Mouse (Mus musculus) hindbrain, embryonic 11.5 days (tissue): Measurements from ENCODE around the gene Fign. TPM values are rescaled to one million over a fixed set of nuclear protein-coding genes. Genes with fewer than 3 reads are reported as not detected.

Source experiments
- ATAC-seq: fragments of 200-750 bp; cut with Nextera tagmentation; 2 replicates; pipeline ENCODE4 v1.8.0; 2017; ENCODE audit warnings: mild to moderate bottlenecking, moderate TSS enrichment, moderate library complexity; ENCODE audit not compliant: low FRiP score
- DNase-seq: peaks from one replicate; pipeline ENCODE4 v3.0.0-alpha.2; 2015; ENCODE audit warnings: low spot score
- H3K27ac ChIP-seq: fragments of 300-500 bp; sonication (generic); 2 replicates; pipeline ENCODE4 v1.5.1; 2014; ENCODE audit warnings: mild to moderate bottlenecking, low read depth, low read length
- H3K27me3 ChIP-seq: fragments of 300-500 bp; sonication (generic); 2 replicates; pipeline ENCODE4 v1.6.1; 2014; ENCODE audit warnings: mild to moderate bottlenecking, low read length, moderate library complexity, mixed read lengths; ENCODE audit not compliant: control insufficient read depth, insufficient read depth
- H3K36me3 ChIP-seq: fragments of 300-500 bp; sonication (generic); 2 replicates; pipeline ENCODE4 v1.6.1; 2014; ENCODE audit warnings: mild to moderate bottlenecking, low read length, moderate library complexity, mixed read lengths; ENCODE audit not compliant: control insufficient read depth, insufficient read depth
- H3K4me1 ChIP-seq: fragments of 300-500 bp; sonication (generic); replicated peaks from 2 replicates; pipeline ENCODE4 v1.6.1; 2014; ENCODE audit warnings: low read length, mixed read lengths; ENCODE audit not compliant: control insufficient read depth, insufficient read depth
- H3K4me2 ChIP-seq: fragments of 300-500 bp; sonication (generic); replicated peaks from 2 replicates; pipeline ENCODE4 v1.6.1; 2014; ENCODE audit warnings: mild to moderate bottlenecking, low read depth, low read length
- H3K4me3 ChIP-seq: fragments of 300-500 bp; sonication (generic); 2 replicates; pipeline ENCODE4 v1.5.1; 2014; ENCODE audit warnings: low read depth, low read length
- H3K9ac ChIP-seq: fragments of 300-500 bp; sonication (generic); 2 replicates; pipeline ENCODE4 v1.6.1; 2014; ENCODE audit warnings: low read depth, low read length
- H3K9me3 ChIP-seq: fragments of 300-500 bp; sonication (generic); 2 replicates; pipeline ENCODE4 v1.6.1; 2016; ENCODE audit warnings: low read length; ENCODE audit not compliant: control insufficient read depth
- WGBS: fragments of 180-500 bp; shearing (Covaris S2); extraction: QIAGEN DNeasy Blood & Tissue Kit; methylation state at CpG from one replicate; pipeline ENCODE4 v1.1.7; 2014; 5-methylcytosine and 5-hydroxymethylcytosine counted together
- polyA plus RNA-seq: library from polyadenylated mRNA; unstranded; fragments of >200 nt; fragmentation: Nextera tagmentation; extraction: Ambion mirVana; gene quantifications from 2 replicates; pipeline ENCODE4 v1.2.1, GENCODE M21; 2014

The Fign gene
- polyA plus RNA-seq, 1 experiment from 2014 or later = 19.5 TPM

DNA sequence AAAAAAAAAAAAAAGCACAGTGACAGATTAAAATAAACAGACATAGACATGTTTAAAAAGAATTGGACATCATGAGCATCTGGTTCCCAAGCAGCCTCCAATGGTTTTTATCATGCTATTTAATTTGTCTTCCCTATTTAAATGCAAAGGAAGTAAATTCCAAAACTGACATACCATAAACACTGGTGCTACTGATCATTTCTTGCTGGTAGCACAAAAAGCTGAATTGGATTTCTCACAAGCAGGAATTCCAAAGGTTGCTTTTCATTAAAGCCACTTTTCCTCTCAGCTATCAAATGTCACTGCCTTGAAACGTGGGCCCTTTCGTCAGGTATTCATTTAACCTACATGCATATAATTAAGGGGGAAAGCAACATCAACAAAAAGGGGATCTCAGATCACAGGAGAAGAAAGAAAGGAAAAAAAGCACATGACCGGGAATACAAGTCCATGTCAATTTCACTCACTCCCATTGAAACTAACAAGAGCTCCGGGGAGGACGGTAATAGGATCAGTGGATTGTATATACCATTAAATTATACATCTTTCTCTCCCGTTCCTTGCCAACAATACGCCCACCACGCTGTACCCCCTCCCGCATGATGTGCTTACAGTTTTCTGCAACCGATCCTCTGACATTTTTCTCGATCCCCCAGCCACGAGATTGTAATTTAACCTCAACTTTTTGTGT is 972 bp downstream of the Fign start:
- Histone ChIP-seq H3K36me3 (no peaks in the 10 kb centered on the region), H3K27ac (peak overlapping the region; percentile 100), H3K4me3 (peak overlapping the region; percentile 79), H3K9ac (peak overlapping the region; percentile 96), H3K4me2 (peak overlapping the region; percentile 72), H3K4me1 (no peaks in the 10 kb centered on the region), H3K9me3 (no peaks in the 10 kb centered on the region), H3K27me3 (no peaks in the 10 kb centered on the region)
- WGBS = 0% methylated on average over 12 of the region's 12 CpGs
- no peak for ATAC-seq
- DNase-seq = peak; percentile 56

DNA sequence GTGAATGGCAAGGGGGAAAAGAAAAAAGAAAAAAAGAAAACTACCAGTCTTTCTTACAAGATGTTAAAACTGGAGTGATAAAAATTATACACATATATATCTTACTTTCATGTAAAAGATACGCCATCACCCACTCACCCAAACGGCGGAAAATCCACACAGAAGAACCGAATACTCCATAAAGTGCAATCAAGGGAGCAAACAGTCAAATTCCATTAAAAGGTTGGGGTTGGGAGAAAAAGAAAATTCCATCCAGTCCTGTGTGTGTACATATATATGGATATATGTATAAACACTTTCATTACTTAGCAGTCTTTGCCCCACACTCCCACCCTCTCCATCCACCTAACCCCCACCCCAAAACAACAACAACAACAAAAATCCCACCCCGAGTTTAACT is 1.7 kb downstream of the Fign start:
- ATAC-seq (no peak), DNase-seq (no peak)
- WGBS = 37% methylated on average over 5 of the region's 5 CpGs
- Histone ChIP-seq H3K9me3 (no peaks in the 10 kb centered on the region), H3K27me3 (no peaks in the 10 kb centered on the region), H3K27ac (no peak overlapping the region), H3K4me2 (peak overlapping the region; percentile 72), H3K9ac (peak overlapping the region; percentile 49; the same call in 1 of the 2 replicates), H3K4me3 (peak overlapping the region; percentile 79), H3K36me3 (no peaks in the 10 kb centered on the region), H3K4me1 (no peaks in the 10 kb centered on the region)

DNA sequence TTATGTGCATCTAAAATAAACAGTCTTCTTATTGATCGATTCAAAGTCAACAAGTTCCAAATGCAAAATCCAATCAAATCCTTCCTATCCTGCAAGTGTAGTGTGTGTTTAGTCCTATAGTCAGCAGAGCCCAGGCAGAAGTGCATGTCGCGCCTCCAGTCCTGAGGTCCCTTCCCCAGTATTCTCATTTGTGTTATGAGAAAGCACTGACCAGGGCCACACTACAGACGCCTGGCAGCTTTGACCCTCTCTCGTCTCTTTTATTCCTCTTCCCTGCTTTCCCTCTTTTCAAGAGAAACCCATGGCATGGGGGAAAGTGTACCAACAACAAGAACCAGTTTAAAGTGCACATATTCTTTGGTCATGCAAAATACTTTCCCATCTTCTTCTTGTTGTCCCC is 2.3 kb downstream of the Fign start:
- H3K27me3 ChIP-seq = no peaks in the 10 kb centered on the region
- H3K27ac ChIP-seq = peak overlapping the region; percentile 0; the same call in 1 of the 2 replicates
- 16% methylated on average over 5 of the region's 5 CpGs for WGBS
- no peaks in the 10 kb centered on the region for H3K36me3 ChIP-seq
- DNase-seq (no peak), ATAC-seq (no peak)
- H3K4me3 ChIP-seq = peak overlapping the region; percentile 79; the same call in 1 of the 2 replicates
- peak overlapping the region; percentile 31 for H3K4me2 ChIP-seq
- no peak overlapping the region for H3K9ac ChIP-seq
- no peaks in the 10 kb centered on the region for H3K9me3 ChIP-seq
- no peaks in the 10 kb centered on the region for H3K4me1 ChIP-seq

DNA sequence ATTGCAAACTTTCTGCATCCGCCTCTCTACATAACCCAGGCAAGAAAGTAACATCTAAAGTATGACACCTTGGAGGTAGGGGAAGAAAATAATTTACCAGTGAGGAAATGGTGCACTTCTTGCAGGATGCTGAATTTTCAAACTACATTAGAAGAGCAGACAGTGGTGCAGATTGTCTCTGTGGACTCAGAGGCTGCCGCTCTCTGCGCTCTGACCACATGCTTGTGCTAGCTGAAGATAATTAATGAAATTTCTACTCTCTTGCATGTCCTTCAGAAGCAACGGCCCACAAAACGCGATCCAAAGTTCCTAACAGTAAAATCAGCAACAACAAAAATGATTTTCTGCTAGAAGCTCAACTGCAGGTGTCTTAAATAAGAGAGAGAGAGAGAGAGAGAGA is 4.8 kb downstream of the Fign start:
- Histone ChIP-seq H3K27me3 (no peaks in the 10 kb centered on the region), H3K27ac (no peak overlapping the region), H3K9ac (no peak overlapping the region), H3K4me2 (no peak overlapping the region), H3K36me3 (no peaks in the 10 kb centered on the region), H3K9me3 (no peaks in the 10 kb centered on the region), H3K4me1 (no peaks in the 10 kb centered on the region), H3K4me3 (no peak overlapping the region)
- WGBS = 55% methylated on average over 6 of the region's 6 CpGs
- no peak for DNase-seq
- ATAC-seq = no peak

DNA sequence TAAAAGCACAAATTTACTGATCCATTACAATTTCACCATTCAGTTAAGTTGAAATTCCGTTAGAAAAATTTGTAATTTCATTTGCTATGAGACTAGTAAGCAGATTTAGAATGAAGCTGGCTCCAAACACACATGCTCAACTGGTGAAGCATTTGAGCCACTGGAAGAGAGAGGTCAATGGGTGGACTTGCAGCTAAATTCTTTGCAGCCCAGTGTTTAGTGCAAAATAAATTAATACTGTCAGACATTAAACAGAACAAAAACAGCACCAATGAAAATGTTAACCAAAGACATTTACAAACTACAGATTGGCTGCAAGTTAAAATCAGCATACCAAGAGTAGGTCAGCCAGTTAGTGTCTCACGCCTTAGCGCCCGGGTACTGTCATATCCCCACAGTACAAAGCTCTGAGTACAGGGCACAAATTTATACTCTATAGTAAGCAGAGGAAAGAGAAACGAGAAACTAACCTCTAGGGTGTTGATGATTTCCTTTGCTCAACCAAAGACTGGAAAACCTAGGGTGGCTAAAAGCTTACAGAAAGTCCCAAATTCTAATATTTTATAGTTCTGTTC is 13.9 kb downstream of the Fign start:
- no peak overlapping the region for H3K27ac ChIP-seq
- no peak for ATAC-seq
- no peak overlapping the region for H3K4me3 ChIP-seq
- WGBS = 85% methylated on average over 5 of the region's 5 CpGs
- H3K27me3 ChIP-seq = no peaks in the 10 kb centered on the region
- H3K9ac ChIP-seq = no peak overlapping the region
- no peak overlapping the region for H3K4me2 ChIP-seq
- H3K4me1 ChIP-seq = no peaks in the 10 kb centered on the region
- no peaks in the 10 kb centered on the region for H3K9me3 ChIP-seq
- no peaks in the 10 kb centered on the region for H3K36me3 ChIP-seq
- no peak for DNase-seq

DNA sequence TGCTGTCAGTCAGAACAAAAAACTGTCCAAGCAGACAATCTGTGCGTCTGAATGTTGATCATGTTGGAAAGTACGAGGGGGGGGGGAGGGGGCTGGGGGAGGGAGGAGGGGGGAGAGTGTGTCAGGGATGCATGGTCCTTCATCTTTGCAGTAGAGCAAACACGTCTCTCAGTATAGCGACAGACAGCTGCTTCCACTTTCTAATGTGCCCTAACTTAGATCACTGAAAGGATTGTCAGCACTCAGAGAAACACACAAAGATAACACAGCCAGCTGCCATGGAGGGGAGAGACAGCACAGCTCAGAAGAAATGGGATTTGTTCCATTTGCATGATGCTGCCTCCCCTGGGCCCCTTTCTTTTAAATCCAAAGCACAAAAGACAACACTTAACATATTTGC is 18.1 kb downstream of the Fign start:
- peak; percentile 78 for ATAC-seq
- Histone ChIP-seq H3K9me3 (no peaks in the 10 kb centered on the region), H3K9ac (no peak overlapping the region), H3K4me1 (0 out of 2 replicates have a peak, but pooled peaks cover 2% of the 10 kb centered on the region), H3K36me3 (no peaks in the 10 kb centered on the region), H3K4me3 (no peak overlapping the region), H3K27me3 (no peaks in the 10 kb centered on the region), H3K27ac (peak overlapping the region; percentile 74), H3K4me2 (no peak overlapping the region)
- WGBS = 4% methylated on average over 4 of the region's 4 CpGs
- DNase-seq = no peak

DNA sequence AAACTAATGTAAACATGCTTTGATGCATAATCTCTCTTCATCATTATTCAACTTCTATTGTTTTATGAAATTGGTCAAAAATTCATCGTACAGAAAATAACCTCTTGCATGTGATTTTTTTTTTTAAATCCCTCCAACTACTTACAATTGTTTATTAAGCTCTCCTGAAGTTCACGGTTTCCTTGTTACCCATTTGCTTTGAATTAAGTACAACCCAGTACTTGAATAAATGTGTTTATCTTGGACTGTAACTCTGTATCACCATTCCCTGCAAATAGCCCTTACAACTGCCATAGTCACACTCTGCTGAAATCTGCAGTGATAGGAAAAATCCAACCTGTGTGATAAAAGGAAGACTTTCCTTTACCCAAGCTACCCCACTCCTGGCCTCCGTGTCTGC is 19.3 kb downstream of the Fign start:
- no peak overlapping the region for H3K4me2 ChIP-seq
- H3K27ac ChIP-seq = peak overlapping the region; percentile 74; the same call in 1 of the 2 replicates
- H3K4me1 ChIP-seq = 0 out of 2 replicates have a peak, but pooled peaks cover 2% of the 10 kb centered on the region
- H3K9me3 ChIP-seq = no peaks in the 10 kb centered on the region
- H3K36me3 ChIP-seq = no peaks in the 10 kb centered on the region
- WGBS = 78% methylated on average over 3 of the region's 3 CpGs
- no peak overlapping the region for H3K4me3 ChIP-seq
- no peaks in the 10 kb centered on the region for H3K27me3 ChIP-seq
- no peak for ATAC-seq
- no peak overlapping the region for H3K9ac ChIP-seq
- DNase-seq = no peak

DNA sequence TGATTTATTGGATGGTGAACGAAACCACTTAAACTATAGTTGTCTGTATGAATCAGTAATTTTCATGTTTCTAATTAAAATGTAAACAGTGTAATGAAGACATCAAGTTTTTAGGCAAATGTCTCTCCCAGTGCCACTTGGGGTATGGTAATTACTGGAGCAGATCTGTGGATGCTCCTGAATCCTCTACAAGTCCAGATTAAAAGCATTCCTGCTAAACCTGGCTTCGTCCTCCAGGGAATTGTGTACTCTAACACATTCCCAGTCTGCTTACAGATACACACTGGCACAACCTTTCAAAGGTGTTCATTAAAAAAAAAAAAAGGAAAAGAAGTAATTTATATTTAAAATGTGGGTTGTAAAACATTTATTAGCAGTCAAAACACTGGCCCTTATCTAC is 20.0 kb downstream of the Fign start:
- no peak for DNase-seq
- Histone ChIP-seq H3K9ac (no peak overlapping the region), H3K27me3 (no peaks in the 10 kb centered on the region), H3K36me3 (no peaks in the 10 kb centered on the region), H3K4me3 (no peak overlapping the region), H3K4me2 (no peak overlapping the region), H3K4me1 (0 out of 2 replicates have a peak, but pooled peaks cover 2% of the 10 kb centered on the region), H3K27ac (no peak overlapping the region), H3K9me3 (no peaks in the 10 kb centered on the region)
- WGBS = 83% methylated on average over 2 of the region's 2 CpGs
- no peak for ATAC-seq

DNA sequence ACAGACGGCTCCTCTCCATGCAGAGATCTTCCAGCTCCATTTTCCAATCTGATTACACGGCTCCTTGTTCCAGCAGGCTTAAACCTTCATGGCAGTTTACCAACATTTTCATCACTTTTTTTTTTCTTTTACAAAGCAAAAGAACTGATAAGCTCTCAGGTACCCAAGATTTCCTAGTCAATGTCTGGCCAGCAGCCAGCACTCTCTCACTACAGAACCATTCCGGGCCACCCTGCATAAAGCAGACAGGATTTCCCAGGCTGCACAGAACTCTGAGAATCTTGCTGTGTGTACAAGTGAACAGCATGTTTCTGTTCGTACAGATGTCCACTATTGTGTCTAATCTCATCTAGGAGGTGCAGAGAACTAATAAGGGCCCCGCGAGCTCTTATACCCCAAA is 22.0 kb downstream of the Fign start:
- ATAC-seq = no peak
- Histone ChIP-seq H3K9ac (no peak overlapping the region), H3K36me3 (no peaks in the 10 kb centered on the region), H3K4me1 (0 out of 2 replicates have a peak, but pooled peaks cover 2% of the 10 kb centered on the region), H3K27me3 (no peaks in the 10 kb centered on the region), H3K9me3 (no peaks in the 10 kb centered on the region), H3K4me3 (no peak overlapping the region), H3K4me2 (no peak overlapping the region), H3K27ac (no peak overlapping the region)
- 74% methylated on average over 6 of the region's 6 CpGs for WGBS
- DNase-seq = no peak
